Mouse (Mus musculus) monocyte, adult 2 months (primary cell): Measurements from ENCODE around the gene Vamp2.

Source experiments
- DNase-seq, 2 experiments: peaks; one replicate each; pipeline ENCODE4 v3.0.0; 2022; ENCODE audit warnings: low spot score in 2 of 2, low read depth in 1 of 2

Vamp2 gene

GRCm38 (mm10) chr11:69098039-69098761 lies 9.9 kb downstream of the Vamp2 start:
- no peak for DNase-seq

GRCm38 (mm10) chr11:69098762-69099091 lies 10.4 kb downstream of the Vamp2 start:
- peak; percentile 97 to 98 for DNase-seq

GRCm38 (mm10) chr11:69099177-69099914 lies 11.1 kb downstream of the Vamp2 start:
- DNase-seq: peak in 1 of 2 experiments; percentile 72

DNA sequence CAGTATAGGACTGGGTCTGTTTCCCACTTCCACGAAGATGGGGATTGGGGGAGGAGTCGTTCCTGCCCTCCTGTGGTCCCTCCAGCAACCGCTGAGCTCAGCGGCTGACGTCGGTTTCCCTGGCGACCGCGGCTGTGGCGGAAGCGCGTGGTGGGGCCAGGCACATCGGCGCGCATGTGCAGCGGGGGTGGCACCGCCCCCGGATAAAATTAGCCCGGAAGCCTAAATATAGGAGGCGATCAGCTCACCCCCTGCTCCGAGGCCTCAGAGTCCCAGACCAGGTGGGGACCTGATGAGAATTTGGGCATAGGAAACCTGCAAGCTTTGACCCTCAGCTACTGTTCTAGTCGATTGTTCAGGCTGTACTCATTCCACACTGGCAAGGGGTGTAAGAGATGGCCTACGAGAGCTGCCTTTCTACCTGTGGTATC lies 11.6 kb downstream of the Vamp2 start:
- peak in 1 of 2 experiments; percentile 90 for DNase-seq

GRCm38 (mm10) chr11:69100639-69101360 lies 12.5 kb downstream of the Vamp2 start:
- no peak for DNase-seq

DNA sequence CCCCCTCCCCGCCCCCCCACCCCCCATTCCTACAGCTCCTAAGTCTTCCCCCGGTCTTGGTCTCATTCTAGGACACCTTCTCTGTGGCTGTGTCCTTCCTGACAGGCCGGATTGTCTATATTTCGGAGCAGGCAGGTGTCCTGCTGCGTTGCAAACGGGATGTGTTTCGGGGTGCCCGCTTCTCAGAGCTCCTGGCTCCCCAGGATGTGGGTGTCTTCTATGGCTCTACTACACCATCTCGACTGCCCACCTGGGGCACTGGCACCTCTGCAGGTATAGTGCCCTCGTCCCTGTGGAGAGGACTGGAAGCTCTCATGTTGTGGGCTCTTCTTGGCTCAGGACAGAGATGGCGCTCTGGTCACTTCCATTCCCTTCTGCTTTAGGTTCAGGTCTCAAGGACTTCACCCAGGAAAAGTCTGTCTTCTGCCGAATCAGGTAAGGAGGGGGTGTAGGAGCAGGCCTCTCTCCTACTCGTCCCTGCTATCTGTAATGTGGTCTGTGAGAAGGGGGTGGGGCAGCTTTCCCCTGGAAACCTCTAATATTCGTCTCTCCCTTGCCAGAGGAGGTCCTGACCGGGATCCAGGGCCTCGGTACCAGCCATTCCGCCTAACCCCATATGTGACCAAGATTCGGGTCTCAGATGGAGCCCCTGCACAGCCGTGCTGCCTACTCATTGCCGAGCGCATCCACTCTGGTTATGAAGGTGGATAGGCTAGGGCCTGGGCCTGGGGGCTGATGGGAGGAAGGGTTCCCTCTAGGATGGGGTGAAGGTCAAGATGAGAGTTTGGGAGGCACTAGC lies 13.5 kb downstream of the Vamp2 start:
- DNase-seq: no peak

DNA sequence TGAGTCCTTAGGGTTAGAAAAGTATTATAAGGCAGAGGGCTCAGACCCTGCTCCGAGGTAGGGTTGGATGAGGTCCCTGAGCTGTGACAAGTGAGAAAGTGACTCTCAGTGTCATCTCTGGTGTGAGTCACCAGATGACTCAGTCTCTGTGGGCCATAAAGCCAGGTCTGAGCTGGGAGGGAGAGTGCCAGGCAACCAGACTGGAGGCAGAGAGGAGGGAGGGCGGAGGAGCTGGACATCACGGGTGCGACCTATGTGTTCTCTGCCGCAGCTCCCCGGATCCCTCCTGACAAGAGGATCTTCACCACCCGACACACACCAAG lies 14.1 kb downstream of the Vamp2 start:
- DNase-seq: no peak

DNA sequence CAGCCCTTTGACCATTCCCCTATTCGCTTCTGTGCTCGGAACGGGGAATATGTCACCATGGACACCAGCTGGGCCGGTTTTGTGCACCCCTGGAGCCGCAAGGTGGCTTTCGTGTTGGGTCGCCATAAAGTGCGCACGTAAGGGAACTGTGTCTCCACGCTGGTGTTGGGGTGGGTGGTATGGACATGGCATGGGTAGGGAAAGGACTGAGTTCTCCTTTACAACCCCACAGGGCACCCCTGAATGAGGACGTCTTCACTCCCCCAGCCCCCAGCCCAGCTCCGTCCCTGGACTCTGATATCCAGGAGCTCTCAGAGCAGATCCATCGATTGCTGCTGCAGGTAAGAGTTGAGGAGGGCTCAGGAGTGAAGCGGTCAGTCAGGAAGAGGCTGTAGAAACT lies 14.8 kb downstream of the Vamp2 start:
- DNase-seq: no peak

DNA sequence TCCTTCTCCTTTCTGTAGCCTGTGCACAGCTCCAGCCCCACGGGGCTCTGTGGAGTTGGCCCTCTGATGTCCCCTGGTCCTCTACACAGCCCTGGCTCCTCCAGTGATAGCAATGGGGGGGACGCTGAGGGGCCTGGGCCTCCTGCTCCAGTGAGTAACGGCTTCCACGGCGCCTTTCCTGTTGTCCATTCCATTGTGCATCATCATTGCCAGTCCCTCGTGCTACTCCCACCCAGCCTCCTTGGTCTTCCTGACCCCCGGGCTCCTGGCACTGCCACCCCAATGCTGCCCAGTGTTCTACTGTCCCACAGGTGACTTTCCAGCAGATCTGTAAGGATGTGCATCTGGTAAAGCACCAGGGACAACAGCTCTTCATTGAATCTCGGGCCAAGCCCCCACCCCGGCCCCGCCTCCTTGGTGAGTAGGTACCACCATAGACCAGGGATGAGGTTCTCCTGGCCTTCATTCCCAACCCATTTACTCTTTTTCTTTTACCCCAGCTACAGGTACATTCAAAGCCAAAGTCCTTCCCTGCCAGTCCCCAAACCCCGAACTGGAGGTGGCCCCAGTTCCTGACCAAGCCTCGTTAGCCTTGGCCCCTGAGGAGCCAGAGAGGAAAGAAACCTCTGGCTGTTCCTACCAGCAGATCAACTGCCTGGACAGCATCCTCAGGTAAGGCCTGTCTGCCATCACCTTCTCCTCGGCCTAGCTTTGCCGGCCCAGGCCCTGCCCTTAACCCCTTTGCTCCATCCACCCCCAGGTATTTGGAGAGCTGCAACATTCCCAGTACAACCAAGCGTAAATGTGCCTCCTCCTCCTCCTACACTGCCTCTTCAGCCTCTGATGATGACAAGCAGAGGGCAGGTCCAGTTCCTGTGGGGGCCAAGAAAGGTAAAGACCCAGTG lies 15.5 kb downstream of the Vamp2 start:
- DNase-seq: no peak

- no peak for DNase-seq
Measured at GRCm38 (mm10) chr11:69104487-69104886, 16.2 kb downstream of the Vamp2 start.

DNA sequence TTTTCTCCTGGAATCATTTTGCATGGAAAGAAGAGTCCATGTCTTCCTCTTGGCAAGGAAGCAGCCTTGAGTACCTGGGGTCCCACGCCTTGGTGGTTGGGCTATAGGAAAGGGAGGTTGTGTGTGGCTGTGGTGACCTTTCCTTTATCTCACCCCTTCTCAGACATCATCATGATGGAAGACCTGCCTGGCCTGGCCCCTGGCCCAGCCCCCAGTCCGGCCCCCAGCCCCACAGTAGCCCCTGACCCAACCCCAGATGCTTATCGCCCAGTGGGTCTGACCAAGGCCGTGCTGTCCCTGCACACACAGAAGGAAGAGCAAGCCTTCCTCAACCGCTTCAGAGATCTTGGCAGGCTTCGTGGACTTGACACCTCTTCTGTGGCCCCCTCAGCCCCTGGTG lies 16.9 kb downstream of the Vamp2 start:
- no peak for DNase-seq

DNA sequence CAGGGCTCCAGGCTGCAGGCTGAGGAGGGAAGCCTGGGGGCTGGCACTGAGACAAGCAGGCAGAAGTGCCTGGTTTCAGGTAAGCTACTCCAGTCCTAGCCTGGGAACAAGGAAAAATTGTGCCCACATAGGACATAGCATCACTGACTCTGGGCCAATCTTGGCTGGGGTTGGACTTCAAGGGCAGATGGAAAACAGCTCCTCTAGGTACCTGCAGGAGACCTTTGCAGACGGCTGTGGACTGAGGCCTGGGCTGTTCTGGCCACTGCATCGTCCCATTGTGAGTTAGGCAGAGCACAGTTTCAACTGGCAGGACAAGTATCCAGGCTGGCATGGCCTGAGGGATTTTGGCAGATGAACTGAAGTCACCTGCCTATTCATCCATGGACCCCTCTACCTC lies 17.5 kb downstream of the Vamp2 start:
- DNase-seq: no peak

DNA sequence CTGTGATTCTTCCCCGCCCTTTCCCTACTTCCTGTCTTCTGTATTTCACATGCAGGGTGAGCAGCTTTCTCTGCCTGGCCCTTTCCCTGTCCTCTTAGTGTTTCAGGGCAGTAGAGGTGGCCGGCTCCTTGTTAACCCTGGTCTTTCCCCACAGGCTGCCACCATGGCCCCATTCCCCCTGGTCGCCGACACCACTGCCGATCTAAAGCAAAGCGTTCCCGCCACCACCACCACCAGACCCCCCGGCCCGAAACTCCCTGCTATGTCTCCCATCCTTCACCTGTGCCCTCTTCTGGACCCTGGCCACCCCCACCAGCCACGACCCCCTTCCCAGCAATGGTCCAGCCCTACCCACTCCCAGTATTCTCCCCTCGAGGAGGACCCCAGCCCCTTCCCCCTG lies 18.0 kb downstream of the Vamp2 start:
- DNase-seq: no peak

DNA sequence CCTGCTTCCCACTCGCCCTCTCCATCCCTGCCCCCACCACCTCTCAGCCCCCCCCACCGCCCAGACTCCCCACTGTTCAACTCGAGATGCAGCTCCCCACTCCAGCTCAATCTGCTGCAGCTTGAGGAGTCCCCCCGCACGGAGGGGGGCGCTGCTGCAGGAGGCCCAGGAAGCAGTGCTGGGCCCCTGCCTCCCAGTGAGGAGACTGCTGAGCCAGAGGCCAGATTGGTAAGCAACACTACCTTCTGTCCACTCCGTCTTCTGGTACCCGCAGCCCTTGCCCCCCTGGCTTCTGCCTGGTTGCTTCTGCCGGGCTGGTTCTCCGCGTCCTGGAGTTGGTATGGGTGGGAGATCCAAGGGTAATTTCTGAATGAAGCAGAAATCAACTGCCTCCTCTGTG lies 18.6 kb downstream of the Vamp2 start:
- DNase-seq: no peak

DNA sequence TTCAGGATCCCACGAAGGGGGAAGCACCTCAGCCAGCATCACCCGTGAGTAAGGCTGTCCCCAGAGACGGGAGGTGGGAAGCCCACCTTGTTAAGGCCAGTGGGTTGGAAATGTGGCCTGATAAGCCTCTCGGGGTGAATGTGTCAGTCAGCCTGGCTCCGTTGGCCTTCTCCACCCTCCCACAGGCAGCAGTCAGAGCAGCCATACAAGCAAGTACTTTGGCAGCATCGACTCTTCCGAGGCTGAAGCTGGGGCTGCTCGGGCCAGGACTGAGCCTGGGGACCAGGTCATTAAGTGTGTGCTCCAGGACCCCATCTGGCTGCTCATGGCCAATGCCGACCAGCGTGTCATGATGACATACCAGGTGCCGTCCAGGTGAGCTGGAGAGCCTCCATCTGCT lies 19.4 kb downstream of the Vamp2 start:
- no peak for DNase-seq

DNA sequence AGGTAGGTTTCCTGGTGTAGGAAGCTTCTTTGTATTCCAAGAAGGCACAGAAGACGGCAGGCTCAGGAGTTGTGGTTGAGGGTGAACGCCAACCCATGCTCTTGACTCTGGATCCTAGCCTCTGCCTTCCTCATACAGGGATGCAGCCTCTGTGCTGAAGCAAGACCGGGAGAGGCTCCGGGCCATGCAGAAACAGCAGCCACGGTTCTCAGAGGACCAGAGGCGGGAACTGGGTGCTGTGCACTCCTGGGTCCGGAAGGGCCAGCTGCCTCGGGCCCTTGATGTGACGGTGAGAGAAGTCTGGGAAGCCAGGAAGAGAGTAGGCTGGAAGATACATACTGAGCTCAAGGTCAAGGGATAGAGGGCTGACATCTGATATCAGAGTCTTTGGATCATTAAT lies 19.9 kb downstream of the Vamp2 start:
- DNase-seq: no peak

- no peak for DNase-seq
Measured at GRCm38 (mm10) chr11:69109032-69109900, 21.0 kb downstream of the Vamp2 start.

DNA sequence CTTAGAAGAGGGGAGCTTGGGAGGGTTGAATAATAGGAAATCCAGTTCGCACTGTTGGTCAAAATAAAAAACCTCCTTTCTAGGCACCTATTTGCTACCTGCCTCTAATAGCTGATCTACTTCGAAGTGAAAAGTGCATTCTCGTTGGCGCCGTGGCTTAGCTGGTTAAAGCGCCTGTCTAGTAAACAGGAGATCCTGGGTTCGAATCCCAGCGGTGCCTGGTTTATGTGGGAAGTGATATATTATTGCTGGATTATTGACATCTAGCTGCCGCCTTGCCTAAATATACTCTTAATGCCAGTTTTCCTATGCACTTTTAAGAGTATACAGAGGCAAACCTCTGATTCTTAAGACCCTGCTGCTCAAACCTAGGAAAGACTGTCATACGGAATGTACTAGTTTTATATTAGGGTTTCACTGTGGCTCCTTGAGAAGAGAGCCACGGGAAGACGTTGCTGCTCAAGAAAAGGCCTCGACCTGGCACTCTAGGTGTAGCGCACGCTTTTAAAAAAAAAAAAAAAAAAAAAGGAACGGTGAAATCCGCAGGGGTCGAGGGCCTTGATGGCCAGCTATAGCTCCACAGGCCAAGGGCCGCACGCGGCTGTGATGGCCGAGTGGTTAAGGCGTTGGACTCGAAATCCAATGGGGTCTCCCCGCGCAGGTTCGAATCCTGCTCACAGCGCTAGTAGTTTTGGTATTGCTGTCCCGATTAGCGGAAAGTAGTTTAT lies 22.2 kb downstream of the Vamp2 start:
- peak in 1 of 2 experiments; percentile 83 for DNase-seq
